Mouse (Mus musculus): ENCODE results near the gene Gm14214.

Gene Gm14214

DNA sequence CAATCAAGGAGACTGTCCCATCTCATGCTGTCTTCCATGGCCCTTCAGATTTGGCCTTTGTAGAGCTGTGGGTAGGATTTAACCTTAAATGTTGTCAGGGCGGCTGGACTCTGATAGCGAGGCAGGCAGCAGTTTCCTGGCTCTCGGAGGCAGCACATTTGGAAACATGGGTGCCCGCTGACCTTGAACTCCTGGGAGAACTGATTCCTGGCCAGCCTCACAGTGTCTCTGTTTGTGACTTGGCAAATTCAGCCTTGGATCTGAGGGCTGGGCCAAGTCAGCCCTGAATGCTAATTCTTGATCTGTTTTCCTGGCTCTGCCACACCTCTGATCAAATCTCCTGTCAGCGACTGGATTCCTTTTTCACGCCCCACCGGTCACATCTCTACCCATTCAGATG lies 6.7 kb upstream of the Gm14214 start:
- no peak for DNase-seq (ENCODE audit: low spot score in 2 of 2)

DNA sequence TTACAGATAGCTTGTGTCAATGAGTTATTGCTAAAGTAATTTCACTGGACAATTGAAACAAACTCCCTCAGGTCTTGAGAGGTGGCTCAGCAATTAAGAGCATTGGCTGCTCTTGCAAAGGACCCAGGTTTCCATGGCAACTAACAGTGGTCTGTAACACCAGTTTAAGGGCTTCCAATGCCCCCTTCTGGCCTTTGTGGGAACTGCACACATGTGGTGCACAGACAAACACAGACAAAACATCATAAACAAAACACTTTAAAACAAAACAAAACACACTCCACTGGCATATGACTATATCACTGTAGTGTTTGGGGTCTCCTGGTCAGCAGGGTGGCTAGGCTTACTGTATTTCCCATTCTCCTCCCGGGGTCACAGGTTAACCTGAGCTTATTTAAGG lies 4.2 kb upstream of the Gm14214 start:
- DNase-seq (ENCODE audit: low spot score in 2 of 2) = no peak

DNA sequence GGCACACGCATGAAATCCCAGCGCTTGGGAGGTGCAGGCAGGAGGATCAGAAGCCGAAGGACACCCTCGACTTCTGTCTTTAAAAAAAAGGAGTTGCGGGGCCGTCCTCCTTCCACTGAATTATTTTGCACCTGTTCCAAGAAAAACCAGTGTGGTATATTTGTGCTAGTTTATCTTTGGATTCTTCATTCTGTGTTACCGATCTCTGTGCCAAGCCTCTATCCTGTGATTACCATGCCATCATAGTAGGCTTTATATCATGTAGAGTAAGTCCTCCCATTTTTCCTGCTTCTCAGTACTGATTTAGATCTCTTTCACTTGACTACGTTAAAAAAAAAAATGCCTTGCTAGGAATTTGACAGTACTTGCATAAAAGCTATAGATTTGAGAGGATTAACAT lies 1.8 kb upstream of the Gm14214 start:
- DNase-seq (ENCODE audit: low spot score in 2 of 2) = no peak

DNA sequence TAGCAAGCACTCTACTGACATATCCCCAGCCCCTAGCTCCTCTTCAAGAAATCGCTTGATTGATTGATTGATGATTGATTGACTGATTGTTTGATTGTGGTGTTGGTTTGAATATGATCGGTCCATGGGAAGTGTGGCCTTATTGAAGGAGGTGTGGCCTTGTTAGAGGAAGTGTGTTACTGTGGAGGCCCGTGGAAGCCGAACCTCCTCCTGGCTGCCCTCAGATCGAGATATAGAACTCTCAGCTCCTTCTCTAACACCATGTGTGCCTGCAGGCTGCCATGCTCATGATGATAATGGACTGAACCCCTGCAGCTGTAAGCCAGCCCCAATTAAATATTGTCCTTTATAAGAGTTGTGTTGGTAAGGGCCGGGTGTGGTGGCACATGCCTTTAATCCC lies 2.8 kb downstream of the Gm14214 start:
- no peak for DNase-seq (ENCODE audit: low spot score in 2 of 2)

DNA sequence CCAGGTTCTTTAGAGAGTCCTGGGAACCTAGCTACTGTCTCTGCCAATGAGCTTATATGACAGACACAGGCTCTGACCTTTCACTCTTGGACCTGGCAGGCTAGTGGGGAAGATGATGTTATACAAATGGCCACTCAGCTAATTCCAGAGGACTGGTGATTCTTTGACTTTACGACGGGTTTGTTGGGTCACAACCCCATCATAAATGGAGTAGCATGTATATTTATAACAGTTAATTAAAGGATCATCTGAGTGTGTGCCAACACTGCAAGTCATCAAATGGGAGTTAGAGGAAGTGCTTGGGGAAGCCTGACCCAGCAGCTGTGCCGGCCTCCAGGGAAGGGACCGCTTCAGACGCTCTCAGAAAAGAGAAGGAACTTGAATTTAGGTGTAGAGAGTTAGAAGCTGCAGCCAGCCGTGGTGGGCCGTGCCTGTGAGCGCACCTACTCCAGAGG lies 4.2 kb downstream of the Gm14214 start:
- DNase-seq (ENCODE audit: low spot score in 2 of 2) = no peak

DNA sequence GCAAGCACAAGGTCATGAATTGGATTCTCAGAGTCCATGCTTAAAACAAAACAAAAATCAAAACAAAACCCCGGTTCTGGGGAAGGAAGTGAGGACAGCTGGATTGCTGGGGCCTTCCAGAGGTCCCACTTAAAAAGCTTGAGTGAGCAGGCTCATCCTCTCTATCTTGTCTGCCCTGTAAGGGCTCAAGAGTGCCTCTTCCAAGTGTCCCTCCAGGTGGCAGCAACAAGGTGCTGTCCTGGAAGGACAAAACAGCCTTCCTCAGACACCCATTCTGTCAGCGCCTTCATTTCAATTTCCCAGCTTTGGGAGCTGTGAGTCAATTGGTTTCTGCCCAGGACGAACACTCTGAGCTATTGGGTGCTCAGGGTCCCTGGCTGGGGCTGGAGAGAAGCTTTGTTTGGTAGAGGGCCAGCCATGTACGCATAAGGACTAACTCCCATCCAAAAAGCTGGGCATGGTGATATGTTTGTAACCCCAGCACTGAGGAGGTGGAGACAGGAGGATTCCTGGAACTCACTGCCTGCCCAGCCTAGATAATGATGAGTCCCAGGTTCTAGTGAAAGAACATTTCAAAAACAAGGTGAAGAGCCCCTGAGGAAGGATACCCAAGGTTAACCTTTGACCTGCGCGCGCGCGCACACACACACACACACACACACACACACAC lies 4.9 kb downstream of the Gm14214 start:
- no peak for DNase-seq (ENCODE audit: low spot score in 2 of 2)

DNA sequence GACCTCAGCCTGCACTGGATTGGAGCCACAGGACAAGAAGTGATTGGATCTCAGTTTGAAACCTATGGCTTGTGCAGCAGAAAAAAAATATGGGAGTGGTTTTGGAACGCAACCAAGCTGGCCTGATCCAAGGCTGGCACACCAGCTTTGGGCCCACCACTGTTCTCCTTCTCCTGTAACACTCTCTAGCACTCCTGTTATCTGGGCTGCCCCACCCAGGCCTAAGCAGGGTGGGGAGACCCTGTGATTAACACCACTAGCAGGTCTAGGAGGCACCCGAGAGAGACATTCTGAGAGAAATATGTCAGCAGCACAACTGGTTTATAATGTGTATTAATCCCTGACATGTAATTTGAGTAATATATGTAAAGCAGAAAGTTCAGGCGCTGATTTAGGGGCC lies 6.6 kb downstream of the Gm14214 start:
- DNase-seq (ENCODE audit: low spot score in 2 of 2) = no peak

DNA sequence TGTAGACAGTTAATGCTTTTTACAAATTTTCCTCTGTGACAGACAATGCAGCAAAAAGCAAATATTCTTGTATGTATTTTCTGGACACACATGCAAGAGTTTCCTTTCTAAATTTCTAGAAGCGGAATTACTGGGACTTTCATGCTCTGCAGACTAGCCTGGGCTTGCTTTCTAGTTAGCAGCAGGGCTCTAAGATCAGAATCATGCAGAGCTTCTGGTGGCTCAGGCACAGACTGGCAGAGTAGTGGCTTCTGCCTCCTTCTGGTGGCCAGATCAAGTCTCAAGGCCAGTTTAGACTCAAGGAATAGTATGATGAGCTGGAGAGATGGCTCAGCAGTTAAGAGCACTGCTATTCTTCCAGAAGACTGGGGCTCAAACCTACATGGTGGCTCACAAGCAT lies 11.4 kb downstream of the Gm14214 start:
- no peak for DNase-seq (ENCODE audit: low spot score in 2 of 2)

DNA sequence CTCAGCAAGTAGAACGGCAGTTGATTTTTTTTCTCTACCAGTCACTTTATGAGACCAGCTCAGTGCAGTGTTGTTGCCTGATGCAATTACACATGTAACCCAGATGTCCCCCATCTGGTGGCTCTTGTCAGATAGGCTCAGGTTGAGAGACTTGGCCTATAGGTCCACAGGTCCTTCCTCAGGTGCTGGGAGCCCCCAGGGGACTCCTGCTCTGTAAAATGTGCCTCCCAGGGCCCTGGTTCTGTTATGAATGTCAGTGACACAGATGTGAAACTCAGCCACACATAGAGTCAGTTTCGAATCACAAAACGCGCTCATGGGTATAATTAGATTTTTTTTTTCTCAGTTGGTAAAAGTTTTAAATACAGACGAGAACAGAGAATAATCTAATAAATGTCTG lies 12.1 kb downstream of the Gm14214 start:
- DNase-seq (ENCODE audit: low spot score in 2 of 2) = no peak

DNA sequence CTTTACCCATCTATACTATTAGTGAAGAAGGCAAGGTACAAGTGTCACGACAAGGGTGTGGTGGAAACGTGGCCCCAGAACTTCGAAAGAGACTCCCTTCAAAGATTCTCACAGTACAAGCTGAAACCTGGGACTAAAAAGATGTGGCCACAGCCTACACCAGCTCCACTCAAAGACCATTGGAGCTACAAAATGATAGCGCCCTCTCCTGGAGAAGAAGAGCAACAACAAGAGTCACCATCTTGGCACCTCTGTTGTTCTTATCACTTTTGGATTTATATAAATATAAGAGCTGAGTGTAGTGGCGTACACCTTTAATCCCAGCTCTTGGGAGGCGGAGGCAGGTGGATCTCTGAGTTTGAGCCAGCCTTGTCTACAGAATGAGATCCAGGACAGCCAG lies 14.0 kb downstream of the Gm14214 start:
- no peak for DNase-seq (ENCODE audit: low spot score in 2 of 2)

DNA sequence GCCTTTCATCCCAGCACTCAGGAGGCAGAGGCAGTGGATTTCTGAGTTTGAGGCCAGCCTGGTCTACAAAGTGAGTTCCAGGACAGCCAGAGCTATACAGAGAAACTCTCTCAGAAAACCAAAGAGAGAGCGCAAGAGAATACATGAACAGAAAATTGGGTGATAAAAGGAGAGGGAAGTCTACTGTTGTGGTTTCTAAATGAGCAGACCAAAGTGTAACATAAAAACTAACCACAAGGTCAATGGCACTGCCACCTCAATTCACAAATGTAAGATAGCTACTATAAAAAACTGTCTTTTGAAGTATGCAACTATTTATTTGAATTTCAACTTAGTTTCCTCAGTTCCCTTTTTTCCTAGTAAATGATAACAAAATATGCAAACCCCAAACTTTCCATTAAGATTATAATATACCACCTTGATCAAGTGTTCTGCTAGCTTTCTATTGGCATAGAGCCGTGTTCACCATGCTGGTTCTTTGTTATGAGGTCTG lies 15.7 kb downstream of the Gm14214 start:
- DNase-seq (ENCODE audit: low spot score in 2 of 2) = no peak

DNA sequence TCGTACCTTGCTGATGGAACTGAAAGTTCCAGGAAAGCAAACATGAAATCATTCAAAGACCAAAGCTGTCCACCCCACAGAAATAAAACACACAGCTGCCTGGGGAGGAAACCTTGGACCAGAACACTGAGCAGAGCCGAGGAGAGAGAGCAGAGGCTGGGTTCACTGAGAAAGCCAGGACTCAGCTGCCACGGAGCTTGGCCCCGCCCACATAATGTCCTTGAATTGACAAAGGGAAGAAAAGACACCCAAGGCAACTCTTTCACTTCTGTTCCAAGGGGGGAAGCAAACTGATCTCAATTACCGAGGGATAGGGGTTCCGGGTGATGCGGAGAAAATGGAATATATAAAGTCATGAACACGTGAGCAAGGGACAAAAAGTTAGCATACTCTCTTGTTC lies 17.9 kb downstream of the Gm14214 start:
- no peak for DNase-seq (ENCODE audit: low spot score in 2 of 2)

DNA sequence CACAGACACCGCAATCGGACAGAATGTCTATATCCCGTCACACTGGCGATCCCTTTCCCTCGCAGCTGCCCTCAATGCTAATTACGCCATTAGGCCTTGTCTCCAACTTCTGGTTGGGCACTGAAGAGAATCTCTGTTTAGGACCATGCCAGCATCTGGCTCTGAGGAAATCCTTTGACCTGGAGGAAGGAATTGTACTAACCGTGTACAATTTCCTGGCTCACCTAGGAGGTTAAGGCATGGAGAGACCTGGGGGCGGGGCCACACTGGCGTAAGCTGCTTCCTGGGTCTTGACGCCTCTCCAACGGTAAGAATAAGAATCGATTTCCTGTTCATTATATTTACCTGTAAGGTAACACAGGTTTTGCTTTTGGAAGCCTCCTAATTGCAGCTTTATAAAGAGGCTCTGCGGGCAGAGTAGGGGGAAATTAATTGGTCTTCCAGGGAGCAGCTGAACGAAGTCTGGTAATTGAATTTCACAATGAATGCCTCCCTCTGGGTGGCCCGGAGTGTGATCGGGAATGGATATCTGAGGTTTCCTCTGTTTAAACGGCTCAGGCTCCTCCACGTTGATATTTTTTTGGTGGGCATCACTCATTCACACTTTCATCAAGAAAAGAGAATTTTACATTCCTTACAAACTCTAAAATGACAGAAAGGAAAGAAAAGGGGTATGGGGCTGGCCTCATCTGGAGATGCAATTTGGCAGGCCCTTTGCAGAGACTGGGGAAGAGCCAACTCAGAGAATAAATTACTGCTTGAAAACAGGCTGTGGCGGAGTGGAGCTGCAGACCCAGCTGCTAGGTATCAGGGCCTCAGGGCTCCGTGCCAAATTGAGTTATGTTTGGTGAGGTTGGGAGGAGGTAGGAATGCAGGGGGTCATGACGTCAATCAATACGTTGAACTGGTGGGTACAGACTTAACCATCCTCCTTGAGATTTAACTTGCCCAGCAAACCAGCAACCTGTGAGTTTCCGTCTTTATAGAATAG lies 20.5 kb downstream of the Gm14214 start:
- no peak for DNase-seq (ENCODE audit: low spot score in 2 of 2)

DNA sequence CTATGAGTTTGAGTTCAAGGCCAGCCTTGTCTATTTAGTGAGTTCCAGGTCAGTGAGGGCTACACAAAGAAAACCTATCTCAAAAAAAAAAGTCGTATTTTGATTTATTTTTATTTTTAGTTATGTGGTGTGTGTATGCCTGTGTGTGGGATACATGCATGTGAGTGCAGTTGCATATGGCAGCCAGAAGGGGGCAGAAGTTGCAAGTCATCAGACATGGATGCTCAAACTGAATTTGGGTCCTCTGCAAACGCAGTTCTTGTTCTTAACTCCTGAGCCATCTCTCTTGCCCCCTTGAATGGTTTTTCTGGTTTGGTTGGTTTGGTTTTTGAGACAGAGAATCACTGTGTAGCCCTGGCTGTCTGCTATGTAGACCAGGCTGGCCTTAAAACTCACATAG lies 21.4 kb downstream of the Gm14214 start:
- DNase-seq (ENCODE audit: low spot score in 2 of 2) = no peak

DNA sequence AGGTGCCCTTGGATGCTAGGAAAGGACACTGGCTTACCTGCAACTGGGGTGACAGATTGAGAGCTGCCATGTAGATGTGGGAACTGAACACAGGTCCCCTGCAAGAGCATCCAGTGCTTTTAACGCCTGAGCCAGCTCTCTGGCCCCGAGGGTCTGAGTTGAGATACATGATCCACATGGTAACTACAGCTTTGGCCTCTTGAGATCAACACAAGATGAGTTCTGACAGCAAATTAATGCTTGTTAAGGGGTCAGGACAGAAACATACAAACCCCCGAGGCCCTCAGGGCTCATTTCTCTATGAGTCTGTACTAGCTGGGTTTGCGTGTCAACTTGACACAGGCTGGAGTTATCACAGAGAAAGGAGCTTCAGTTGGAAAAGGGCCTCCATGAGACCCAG lies 25.9 kb downstream of the Gm14214 start:
- no peak for DNase-seq (ENCODE audit: low spot score in 2 of 2)

DNA sequence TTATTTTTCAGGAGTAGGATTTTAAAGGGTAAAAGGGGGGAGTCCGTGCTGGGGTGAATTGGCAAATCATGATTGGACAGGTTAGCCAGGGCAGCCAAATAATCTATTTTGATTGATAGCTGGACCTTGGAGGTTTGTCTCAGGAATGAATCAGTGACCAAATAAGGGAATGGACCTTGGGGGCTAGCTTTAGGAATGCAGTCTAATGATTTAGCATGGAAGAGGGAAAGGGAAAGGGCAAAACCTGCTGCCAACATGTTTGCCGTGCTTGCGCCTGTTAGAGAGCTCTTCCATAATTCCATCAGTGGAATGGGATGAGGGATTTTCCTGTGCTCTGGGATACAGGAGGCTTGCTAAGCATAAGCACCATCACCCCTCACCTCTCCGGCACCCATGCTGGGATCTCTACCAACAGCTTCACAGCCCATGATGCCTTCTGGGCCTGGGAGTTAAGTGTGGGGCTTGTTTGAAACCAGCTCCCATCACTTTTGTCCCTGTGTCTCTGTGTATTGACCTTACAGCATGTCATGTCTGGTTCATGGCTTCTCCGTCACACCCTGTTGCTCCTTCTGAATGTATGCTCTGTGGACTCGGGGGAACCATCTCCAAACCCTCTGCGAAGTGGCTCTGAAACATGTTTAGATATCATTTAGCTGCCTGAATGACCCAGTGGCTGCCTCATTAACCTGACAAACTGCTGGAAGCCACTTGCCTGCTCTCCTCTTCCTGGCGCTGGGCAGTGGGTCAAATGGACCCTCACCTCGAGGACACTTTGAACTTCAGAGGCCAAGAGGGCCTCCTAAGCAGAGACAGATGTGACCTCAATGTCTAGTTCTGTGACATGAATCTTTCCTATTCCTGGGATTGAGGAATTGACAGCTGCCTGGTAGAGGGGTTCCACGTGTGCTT lies 26.7 kb downstream of the Gm14214 start:
- no peak for DNase-seq (ENCODE audit: low spot score in 2 of 2)

DNA sequence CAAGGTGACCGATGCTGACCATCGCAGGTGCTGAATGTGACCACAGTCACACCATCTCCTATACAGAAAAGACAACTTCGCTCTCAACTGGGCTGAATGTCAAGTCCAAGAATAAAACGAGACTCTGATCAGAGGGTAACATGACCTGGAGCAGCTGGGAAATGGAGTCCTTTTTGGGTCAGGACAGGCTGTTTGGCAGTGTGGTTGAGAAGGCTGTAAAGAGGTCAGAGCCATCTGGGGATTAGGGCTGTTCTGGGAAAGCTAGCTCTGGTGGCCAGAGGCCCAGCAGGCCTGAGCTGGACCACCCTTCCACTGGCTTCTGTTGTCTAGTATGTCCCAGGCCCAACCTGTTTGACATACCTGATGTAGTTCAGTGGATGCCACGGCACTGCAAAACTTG lies 31.2 kb downstream of the Gm14214 start:
- no peak for DNase-seq (ENCODE audit: low spot score in 2 of 2)

DNA sequence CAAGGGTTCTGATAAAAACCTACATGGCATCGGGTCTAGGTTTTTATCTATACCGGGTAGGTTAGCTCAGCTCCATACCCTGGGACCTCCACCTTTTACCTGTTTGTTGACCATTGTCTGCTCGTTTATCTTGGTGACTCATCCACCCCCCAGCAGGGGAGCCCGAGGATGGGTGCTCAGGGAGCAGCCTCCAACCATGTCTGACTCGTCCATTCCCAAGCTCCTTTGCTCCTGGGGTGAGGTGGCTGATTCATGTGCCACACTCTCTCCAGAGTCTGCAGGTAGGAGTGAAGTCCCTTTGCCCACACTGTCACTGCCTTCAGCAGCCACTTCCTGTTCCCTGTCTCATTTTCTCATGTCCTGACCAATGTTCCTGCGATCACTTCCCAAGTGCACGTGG lies 33.8 kb downstream of the Gm14214 start:
- no peak for DNase-seq (ENCODE audit: low spot score in 2 of 2)

DNA sequence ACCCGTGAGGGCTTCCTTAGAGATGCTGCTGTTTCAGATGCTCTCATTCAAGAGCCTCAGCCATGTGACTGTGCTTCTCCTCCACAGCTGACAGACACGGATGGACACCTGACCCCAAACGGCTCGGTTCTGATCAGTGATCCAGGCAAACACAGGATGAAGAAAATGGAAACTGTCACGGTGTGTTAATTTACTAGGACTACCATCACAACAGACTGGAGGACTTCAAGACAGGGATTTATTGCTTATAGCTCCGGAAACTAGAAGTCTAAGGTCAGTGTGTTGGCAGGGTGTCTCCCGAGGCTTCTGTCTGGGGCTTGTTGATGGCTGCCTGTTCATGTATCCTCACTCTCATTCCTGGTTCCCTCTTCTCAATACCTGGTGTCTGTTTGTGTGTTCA lies 34.4 kb downstream of the Gm14214 start:
- no peak for DNase-seq (ENCODE audit: low spot score in 2 of 2)

DNA sequence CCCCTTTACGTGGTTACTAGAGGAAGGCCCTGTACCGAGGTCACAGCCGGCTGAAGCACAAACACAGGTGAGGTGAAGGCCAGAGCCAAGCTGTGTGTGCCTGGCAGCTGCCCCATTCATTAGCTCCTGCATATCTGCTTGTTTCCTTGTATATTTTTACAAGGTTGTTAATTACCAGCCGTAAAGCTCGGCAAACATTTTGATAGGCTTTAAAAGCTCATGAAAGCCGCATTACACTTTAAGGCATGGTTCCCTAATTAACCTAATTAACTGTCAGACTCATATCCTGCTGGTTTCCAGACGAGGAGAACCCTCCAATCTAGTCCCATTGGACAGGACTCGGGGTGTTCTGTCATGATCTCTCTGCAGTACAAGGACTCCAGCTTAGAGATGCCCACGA lies 34.9 kb downstream of the Gm14214 start:
- DNase-seq (ENCODE audit: low spot score in 2 of 2) = no peak

DNA sequence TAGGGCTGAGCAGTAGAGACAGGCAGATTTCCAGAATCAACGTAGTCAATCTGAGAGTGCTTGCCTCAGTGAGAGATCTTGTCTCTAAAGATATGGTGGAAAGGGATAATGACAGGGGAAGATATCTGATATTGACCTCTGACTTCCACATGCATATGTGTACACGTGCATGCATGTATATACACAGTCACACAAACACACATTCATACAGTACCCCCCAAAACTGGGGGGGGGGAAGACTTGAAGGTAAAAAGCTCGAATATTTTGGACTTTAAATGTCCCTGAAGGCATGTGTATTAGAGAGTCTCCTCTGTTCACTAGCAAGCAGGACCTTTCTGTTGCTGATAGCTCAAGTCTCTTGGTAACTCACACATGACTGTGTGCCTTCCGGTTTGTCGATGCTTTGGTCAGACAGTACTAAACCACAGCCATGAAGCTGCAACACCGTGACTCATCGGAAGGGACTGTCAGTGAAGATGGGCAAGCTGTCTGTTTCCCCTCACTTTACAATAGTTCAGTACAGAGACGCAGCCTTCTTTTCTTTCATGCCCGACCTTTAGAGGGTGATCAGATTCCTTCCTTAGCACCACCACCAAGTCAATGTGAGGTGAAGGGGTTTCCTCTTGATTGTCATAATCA lies 37.2 kb downstream of the Gm14214 start:
- DNase-seq (ENCODE audit: low spot score in 2 of 2) = no peak
